Mouse (Mus musculus): Measurements from ENCODE around the gene Gm17304.

The Gm17304 gene

GRCm38 (mm10) chr5:106608798-106609197, at the start of gene Gm17304:
TSS of gene Gm17304 (plus strand) at chr5:106609098.
- DNase-seq (ENCODE audit: low read depth in 2 of 2, low spot score in 2 of 2): no peak

- no peak for DNase-seq (ENCODE audit: low read depth in 2 of 2, low spot score in 2 of 2)
These were observed 48.0 kb upstream of the Gm17304 start for GRCm38 (mm10) chr5:106560631-106561498.

GRCm38 (mm10) chr5:106561499-106561822, 47.4 kb upstream of the Gm17304 start:
- no peak for DNase-seq (ENCODE audit: low read depth in 2 of 2, low spot score in 2 of 2)

GRCm38 (mm10) chr5:106566025-106566424, 42.9 kb upstream of the Gm17304 start:
- no peak for DNase-seq (ENCODE audit: low read depth in 2 of 2, low spot score in 2 of 2)

- peak in 1 of 2 experiments; percentile 6 for DNase-seq (ENCODE audit: low read depth in 2 of 2, low spot score in 2 of 2)
These were observed 34.9 kb upstream of the Gm17304 start for GRCm38 (mm10) chr5:106573742-106574559.

GRCm38 (mm10) chr5:106574560-106574946, 34.3 kb upstream of the Gm17304 start:
- peak; percentile 65 to 66 for DNase-seq (ENCODE audit: low read depth in 2 of 2, low spot score in 2 of 2)

GRCm38 (mm10) chr5:106575098-106575497, 33.8 kb upstream of the Gm17304 start:
- no peak for DNase-seq (ENCODE audit: low read depth in 2 of 2, low spot score in 2 of 2)

GRCm38 (mm10) chr5:106577237-106577888, 31.5 kb upstream of the Gm17304 start:
- no peak for DNase-seq (ENCODE audit: low read depth in 2 of 2, low spot score in 2 of 2)

- no peak for DNase-seq (ENCODE audit: low read depth in 2 of 2, low spot score in 2 of 2)
These were observed 28.0 kb upstream of the Gm17304 start for GRCm38 (mm10) chr5:106580943-106581342.

- DNase-seq (ENCODE audit: low read depth in 2 of 2, low spot score in 2 of 2): no peak
These were observed 19.9 kb upstream of the Gm17304 start for GRCm38 (mm10) chr5:106589006-106589405.

- DNase-seq (ENCODE audit: low read depth in 2 of 2, low spot score in 2 of 2): no peak
These were observed 19.2 kb upstream of the Gm17304 start for GRCm38 (mm10) chr5:106589670-106590069.

GRCm38 (mm10) chr5:106590686-106591085, 18.2 kb upstream of the Gm17304 start:
- no peak for DNase-seq (ENCODE audit: low read depth in 2 of 2, low spot score in 2 of 2)

- no peak for DNase-seq (ENCODE audit: low read depth in 2 of 2, low spot score in 2 of 2)
These were observed 14.5 kb upstream of the Gm17304 start for GRCm38 (mm10) chr5:106594388-106594787.

- DNase-seq (ENCODE audit: low read depth in 2 of 2, low spot score in 2 of 2): no peak
These were observed 11.4 kb upstream of the Gm17304 start for GRCm38 (mm10) chr5:106597472-106597871.

- DNase-seq (ENCODE audit: low read depth in 2 of 2, low spot score in 2 of 2): no peak
These were observed 9.4 kb upstream of the Gm17304 start for GRCm38 (mm10) chr5:106599482-106599881.

GRCm38 (mm10) chr5:106604381-106604780, 4.5 kb upstream of the Gm17304 start:
- no peak for DNase-seq (ENCODE audit: low read depth in 2 of 2, low spot score in 2 of 2)

GRCm38 (mm10) chr5:106605096-106605495, 3.8 kb upstream of the Gm17304 start:
- DNase-seq (ENCODE audit: low read depth in 2 of 2, low spot score in 2 of 2): no peak

- no peak for DNase-seq (ENCODE audit: low read depth in 2 of 2, low spot score in 2 of 2)
These were observed 1.8 kb upstream of the Gm17304 start for GRCm38 (mm10) chr5:106607081-106607480.

GRCm38 (mm10) chr5:106612151-106612550, 3.3 kb downstream of the Gm17304 start:
- no peak for DNase-seq (ENCODE audit: low read depth in 2 of 2, low spot score in 2 of 2)

GRCm38 (mm10) chr5:106614570-106614969, 5.7 kb downstream of the Gm17304 start:
- no peak for DNase-seq (ENCODE audit: low read depth in 2 of 2, low spot score in 2 of 2)

GRCm38 (mm10) chr5:106615006-106615405, 6.1 kb downstream of the Gm17304 start:
- no peak for DNase-seq (ENCODE audit: low read depth in 2 of 2, low spot score in 2 of 2)

GRCm38 (mm10) chr5:106620446-106620845, 11.5 kb downstream of the Gm17304 start:
- DNase-seq (ENCODE audit: low read depth in 2 of 2, low spot score in 2 of 2): no peak

Measured in CD8-positive naive resting alpha-beta T cell, adult 2 months (primary cell).